Mouse (Mus musculus): ENCODE measurements at regions not wholly inside any gene's neighbourhood (a gene's known extent, or its start where the extent isn't known, plus 50 kb on each side); places are given as distances from the start of the nearest gene placed in this dataset.

GRCm38 (mm10) chr16:93425731-93426130 is 178.1 kb downstream of the Setd4 start:
- no peak for ATAC-seq (ENCODE audit: extremely low read depth, insufficient number of reproducible peaks, low FRiP score, poor library complexity, severe bottlenecking)

- ATAC-seq (ENCODE audit: extremely low read depth, insufficient number of reproducible peaks, low FRiP score, poor library complexity, severe bottlenecking): no peak
These were observed 180.7 kb downstream of the Setd4 start for GRCm38 (mm10) chr16:93423174-93423573.

- no peak for ATAC-seq (ENCODE audit: extremely low read depth, insufficient number of reproducible peaks, low FRiP score, poor library complexity, severe bottlenecking)
These were observed 181.6 kb downstream of the Setd4 start for GRCm38 (mm10) chr16:93422221-93422620.

GRCm38 (mm10) chr16:93418246-93418645 is 185.6 kb downstream of the Setd4 start:
- ATAC-seq (ENCODE audit: extremely low read depth, insufficient number of reproducible peaks, low FRiP score, poor library complexity, severe bottlenecking): no peak

DNA sequence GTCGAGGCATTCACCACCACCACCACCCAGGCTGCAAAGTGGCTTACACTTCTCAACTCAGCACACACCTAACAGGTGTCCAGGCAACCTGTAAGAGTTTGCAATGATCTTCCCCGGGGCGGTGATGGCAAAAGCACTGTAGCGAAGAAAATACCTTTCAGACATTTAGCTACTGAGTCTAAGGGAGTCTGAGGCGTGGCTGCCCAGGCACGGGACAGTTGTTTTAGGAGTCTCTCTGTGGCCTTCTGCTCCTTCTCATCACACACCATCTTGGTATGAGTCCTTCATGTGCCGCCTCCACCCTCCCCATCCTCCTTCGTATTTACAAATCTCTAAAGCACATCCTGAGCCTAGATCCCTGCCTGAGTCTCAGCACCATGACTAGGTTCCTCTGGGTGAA is 186.0 kb downstream of the Setd4 start:
- no peak for ATAC-seq (ENCODE audit: extremely low read depth, insufficient number of reproducible peaks, low FRiP score, poor library complexity, severe bottlenecking)

- ATAC-seq (ENCODE audit: extremely low read depth, insufficient number of reproducible peaks, low FRiP score, poor library complexity, severe bottlenecking): no peak
These were observed 211.7 kb downstream of the Setd4 start for GRCm38 (mm10) chr16:93392024-93392675.

GRCm38 (mm10) chr16:93387578-93388116 is 216.2 kb downstream of the Setd4 start:
- ATAC-seq (ENCODE audit: extremely low read depth, insufficient number of reproducible peaks, low FRiP score, poor library complexity, severe bottlenecking): no peak

DNA sequence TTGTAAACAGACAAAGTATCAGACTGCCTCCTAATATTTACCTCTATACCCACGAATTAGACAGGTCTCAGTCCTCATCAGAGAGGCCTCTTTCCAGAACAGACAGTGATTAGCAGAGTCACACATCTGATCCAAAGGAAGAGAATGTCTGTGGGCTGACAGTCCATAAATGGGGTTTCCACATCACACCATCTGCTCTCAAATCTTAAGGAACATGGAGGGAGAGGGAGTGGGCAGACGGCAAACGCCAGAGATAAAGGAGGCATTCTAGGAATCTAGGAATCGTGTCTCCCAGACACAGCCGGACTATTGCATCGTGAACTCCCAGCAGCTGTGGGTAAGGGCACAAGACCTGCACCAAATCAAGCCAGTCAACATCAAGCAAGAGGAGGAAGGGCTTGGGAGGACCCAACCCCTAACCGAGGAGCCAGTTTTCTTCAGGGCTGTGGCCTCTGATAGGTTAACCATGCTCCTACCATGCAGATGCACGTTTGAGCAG is 219.8 kb downstream of the Setd4 start:
- ATAC-seq (ENCODE audit: extremely low read depth, insufficient number of reproducible peaks, low FRiP score, poor library complexity, severe bottlenecking): no peak

DNA sequence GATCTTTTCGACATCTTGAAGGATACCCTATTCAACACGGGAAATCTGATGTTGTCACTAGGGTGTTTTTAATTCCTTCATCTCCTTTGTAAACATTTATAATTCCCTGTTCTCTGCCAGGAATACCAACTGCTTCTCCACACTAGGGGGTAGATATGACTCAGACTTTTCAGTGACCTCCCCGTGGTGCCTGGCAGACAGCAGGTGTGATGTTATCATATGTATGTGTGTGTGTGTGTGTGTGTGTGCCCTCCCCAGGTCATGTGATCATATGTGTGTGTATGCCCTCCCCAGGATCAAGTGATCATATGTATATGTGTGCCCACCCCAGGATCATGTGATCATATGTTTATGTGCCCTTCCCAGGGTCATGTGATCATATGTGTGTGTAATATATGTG is 220.9 kb downstream of the Setd4 start:
- ATAC-seq (ENCODE audit: extremely low read depth, insufficient number of reproducible peaks, low FRiP score, poor library complexity, severe bottlenecking): no peak

DNA sequence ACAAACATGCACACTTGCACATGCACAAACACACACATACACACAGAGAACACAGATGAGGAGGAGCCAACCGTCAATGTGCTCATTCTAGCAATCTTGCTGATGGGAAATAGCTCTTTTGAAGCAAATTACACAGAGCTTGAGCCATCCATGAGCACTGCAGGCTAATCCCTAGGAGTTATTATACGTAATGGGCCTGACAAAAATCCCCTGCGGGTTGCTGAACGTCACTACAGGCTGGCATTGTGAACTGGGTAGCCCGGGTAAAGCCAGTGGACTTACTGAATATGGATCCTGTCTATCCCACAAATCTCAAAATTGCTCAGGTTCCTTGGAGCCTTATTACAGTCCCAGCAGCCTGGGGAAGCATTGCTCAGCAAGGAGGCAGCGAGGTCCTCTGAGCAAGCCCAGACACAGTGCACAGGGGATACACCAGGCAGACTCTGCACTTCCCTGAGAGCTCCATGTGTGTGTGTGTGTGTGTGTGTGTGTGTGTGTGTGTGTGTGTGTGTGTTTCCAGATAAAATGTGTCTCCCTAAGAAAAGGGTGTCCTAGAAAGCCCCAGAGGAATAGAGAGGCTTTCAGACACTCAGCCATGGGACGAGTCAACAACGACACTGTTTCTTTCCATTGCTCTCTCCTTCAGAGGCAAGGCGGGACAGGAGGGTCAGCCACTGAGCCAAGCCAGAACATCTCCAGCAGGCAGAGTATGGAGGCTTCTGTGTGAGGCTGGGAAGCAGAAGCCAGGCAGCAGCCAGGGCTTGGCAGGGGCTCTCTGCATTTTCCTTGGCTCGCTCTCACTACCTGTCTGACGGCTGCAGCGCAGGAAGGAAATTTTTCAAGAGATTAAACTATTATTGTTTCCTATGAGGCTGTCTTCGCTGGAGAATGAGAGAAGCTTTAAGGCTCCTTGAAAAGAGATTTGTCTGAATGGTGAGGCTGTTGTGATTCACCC is 222.9 kb downstream of the Setd4 start:
- ATAC-seq (ENCODE audit: extremely low read depth, insufficient number of reproducible peaks, low FRiP score, poor library complexity, severe bottlenecking): no peak

- no peak for ATAC-seq (ENCODE audit: extremely low read depth, insufficient number of reproducible peaks, low FRiP score, poor library complexity, severe bottlenecking)
These were observed 223.7 kb downstream of the Setd4 start for GRCm38 (mm10) chr16:93380117-93380516.

- no peak for ATAC-seq (ENCODE audit: extremely low read depth, insufficient number of reproducible peaks, low FRiP score, poor library complexity, severe bottlenecking)
These were observed 224.3 kb downstream of the Setd4 start for GRCm38 (mm10) chr16:93379611-93380010.

- ATAC-seq (ENCODE audit: extremely low read depth, insufficient number of reproducible peaks, low FRiP score, poor library complexity, severe bottlenecking): no peak
These were observed 229.2 kb downstream of the Setd4 start for GRCm38 (mm10) chr16:93374669-93375068.

GRCm38 (mm10) chr16:93369766-93370146 is 234.1 kb downstream of the Setd4 start:
- no peak for ATAC-seq (ENCODE audit: extremely low read depth, insufficient number of reproducible peaks, low FRiP score, poor library complexity, severe bottlenecking)

DNA sequence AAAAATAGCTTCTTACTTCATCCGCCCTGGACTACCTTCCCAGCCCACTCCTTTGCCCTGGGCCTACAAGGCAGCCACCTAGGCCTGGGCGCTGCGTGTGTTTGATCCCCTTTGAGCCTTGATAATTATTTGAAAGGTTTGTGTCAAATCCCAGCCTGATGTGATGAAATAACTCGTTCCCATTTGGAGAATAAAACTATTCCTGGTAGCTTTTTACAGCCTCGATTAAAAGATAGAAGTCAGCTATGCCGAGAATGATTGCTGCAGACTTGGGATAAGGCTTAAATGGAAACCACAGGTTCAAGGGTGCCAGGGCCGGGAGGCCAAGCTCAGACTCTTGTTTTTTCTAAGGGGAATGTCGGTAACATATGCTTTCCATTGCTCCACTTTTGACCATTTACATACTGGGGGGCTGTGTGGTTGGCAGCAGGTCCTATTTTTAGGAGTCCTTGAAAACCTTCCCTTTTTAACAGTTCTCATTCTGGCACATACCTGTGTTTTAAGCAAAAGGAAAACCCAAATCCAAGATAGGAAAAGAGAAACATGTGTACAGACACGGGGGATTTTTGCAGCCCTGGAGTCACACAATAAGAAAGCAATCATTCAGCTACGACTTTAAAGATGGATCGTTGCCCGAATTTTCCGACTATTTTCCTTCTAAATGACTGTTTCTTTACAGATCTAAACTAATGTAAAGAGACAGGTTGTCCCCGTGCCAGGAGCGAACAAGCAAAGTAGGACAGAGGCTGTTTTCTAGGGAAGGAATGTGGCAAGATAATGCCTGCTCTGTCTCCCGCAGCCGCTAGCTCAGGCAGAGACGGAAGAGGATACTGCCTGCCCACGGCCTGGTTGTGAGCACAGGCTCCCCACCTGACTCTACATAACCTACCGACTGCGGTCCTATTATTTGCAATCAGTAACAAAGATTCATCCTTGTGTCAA is 234.8 kb downstream of the Setd4 start:
- ATAC-seq (ENCODE audit: extremely low read depth, insufficient number of reproducible peaks, low FRiP score, poor library complexity, severe bottlenecking): no peak

GRCm38 (mm10) chr16:93367995-93368394 is 235.9 kb downstream of the Setd4 start:
- no peak for ATAC-seq (ENCODE audit: extremely low read depth, insufficient number of reproducible peaks, low FRiP score, poor library complexity, severe bottlenecking)

DNA sequence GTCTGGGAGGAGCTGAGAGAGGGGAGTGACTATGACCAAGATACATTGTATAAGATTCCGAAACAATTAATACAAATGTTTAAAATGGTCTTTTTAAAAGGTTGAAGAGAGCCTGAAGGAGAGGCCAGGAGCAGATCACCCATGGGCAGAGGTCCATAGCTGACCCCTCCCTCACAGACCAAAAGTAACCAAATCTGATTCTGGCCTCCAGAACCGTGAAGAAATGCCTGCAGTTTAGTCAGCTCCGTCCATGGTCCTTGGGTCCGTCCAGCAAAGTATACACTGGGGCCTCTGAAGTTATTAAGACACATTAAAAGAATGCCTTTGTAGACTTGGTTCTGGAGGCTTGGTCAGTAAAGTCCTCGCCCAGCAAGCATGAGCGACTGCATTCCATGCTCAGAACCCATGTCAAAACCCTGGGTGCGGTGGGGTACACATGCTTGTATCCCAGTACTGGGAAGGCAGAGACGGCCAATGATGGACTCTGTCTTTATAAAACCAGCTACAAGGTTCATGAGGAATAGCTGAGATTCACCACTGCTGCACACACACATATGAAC is 236.5 kb downstream of the Setd4 start:
- no peak for ATAC-seq (ENCODE audit: extremely low read depth, insufficient number of reproducible peaks, low FRiP score, poor library complexity, severe bottlenecking)

DNA sequence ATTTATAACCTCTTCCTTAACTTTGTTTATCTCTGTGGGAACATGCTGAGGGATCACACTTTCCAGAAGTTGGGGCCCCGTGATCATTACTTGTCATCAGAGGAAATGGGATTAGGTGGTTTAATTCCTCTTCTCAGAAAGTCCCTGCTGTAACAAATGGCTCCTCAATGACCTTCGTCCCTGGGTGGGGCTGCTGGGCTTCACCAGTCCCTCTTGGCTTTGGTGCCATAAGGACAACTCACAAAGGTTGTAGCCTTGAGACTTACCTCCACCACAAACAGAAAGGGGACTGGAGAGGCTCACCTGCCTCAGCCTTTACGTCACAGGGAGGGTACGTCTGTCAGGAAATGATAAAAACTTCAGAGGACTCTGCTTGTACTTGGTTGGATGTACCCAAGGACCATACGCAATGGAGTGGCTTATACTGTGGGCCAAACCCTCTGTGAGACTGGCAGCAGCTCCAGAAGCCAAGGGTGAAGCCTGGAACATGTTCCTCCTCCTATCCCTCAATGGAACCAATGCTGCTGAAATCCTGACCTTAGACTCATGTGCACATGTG is 237.4 kb downstream of the Setd4 start:
- ATAC-seq (ENCODE audit: extremely low read depth, insufficient number of reproducible peaks, low FRiP score, poor library complexity, severe bottlenecking): no peak
